Mouse (Mus musculus) heart, postnatal 36 days (tissue): ENCODE results near the gene Rd3l. TPM values are rescaled to one million over a fixed set of nuclear protein-coding genes. Genes with fewer than 3 reads are reported as not detected.

Experiments
- DNase-seq, 2 experiments: peaks; one replicate each; pipeline ENCODE4 v3.0.0; 2021 to 2022
- intact Hi-C: fragments of 180-260 bp; cut with DNase I; formaldehyde crosslinking; loops from one replicate; pipeline ENCODE4 v1.15.1; 2025
- total RNA-seq, 2 experiments: library from RNA; stranded (reverse); gene quantifications; 2 replicates each; pipeline ENCODE4 v1.2.3; 2021

The Rd3l gene
- total RNA-seq, 2 experiments from 2014 or later = 0.65 TPM; not detected in 1

- DNase-seq = no peak
- intact Hi-C loops = no loop called here
Observed at GRCm38 (mm10) chr12:111931411-111932025, 49.6 kb downstream of the Rd3l start.

Other genes with a start within 250 kb of the Rd3l start
- gene Klc1, start 222.5 kb downstream of the Rd3l start, total RNA-seq = 10 to 100 TPM; 84.4 to 94.2 TPM
- 1 to 10 TPM in 1 of 2 experiments, under 1 TPM in 1; 0.76 to 1.9 TPM for gene Xrcc3, start 167.4 kb downstream of the Rd3l start, total RNA-seq
- 10 to 100 TPM; 65.3 to 66.5 TPM for gene Zfyve21, start 167.1 kb downstream of the Rd3l start, total RNA-seq
- gene Ppp1r13b, start 73.2 kb downstream of the Rd3l start, total RNA-seq = 10 to 100 TPM; 19.7 to 20.3 TPM
- gene Atp5mpl, start 14.3 kb downstream of the Rd3l start, total RNA-seq = 1,000 to 10,000 TPM; 1,342 to 1,403 TPM
- under 1 TPM in 1 of 2 experiments, not detected in 1; 0.33 TPM for gene Tdrd9, start 9.8 kb downstream of the Rd3l start, total RNA-seq
- gene Aspg, start 125.4 kb upstream of the Rd3l start, total RNA-seq = under 1 TPM; 0.57 to 0.69 TPM
- 10 to 100 TPM; 13.8 to 15.5 TPM for gene Kif26a, start 164.9 kb upstream of the Rd3l start, total RNA-seq